Mouse (Mus musculus) right cerebral cortex, postnatal 14 days (tissue): ENCODE measurements around the gene Col15a1.

Experiments
- DNase-seq: peaks from one replicate; pipeline ENCODE4 v3.0.0; 2022

The Col15a1 gene

GRCm38 (mm10) chr4:47207969-47208420 is at the start of gene Col15a1:
Gene Col15a1 (plus strand): TSS chr4:47208161.
- no peak for DNase-seq

- DNase-seq: no peak
Observed at GRCm38 (mm10) chr4:47161103-47161755, 46.7 kb upstream of the Col15a1 start.

- DNase-seq: no peak
Observed at GRCm38 (mm10) chr4:47161756-47162587, 46.0 kb upstream of the Col15a1 start.

- DNase-seq: no peak
Observed at GRCm38 (mm10) chr4:47172314-47172713, 35.6 kb upstream of the Col15a1 start.

- no peak for DNase-seq
Observed at GRCm38 (mm10) chr4:47177101-47177500, 30.9 kb upstream of the Col15a1 start.

GRCm38 (mm10) chr4:47178261-47178961 is 29.6 kb upstream of the Col15a1 start:
- no peak for DNase-seq

- DNase-seq: no peak
Observed at GRCm38 (mm10) chr4:47179535-47179934, 28.4 kb upstream of the Col15a1 start.

- no peak for DNase-seq
Observed at GRCm38 (mm10) chr4:47184058-47184661, 23.8 kb upstream of the Col15a1 start.

- no peak for DNase-seq
Observed at GRCm38 (mm10) chr4:47186514-47186913, 21.4 kb upstream of the Col15a1 start.

GRCm38 (mm10) chr4:47196173-47196572 is 11.8 kb upstream of the Col15a1 start:
- no peak for DNase-seq

- DNase-seq: no peak
Observed at GRCm38 (mm10) chr4:47203643-47204042, 4.3 kb upstream of the Col15a1 start.

- DNase-seq: no peak
Observed at GRCm38 (mm10) chr4:47205846-47206245, 2.1 kb upstream of the Col15a1 start.

- DNase-seq: peak; percentile 18
Observed at GRCm38 (mm10) chr4:47208421-47208991, 545 bp downstream of the Col15a1 start.

GRCm38 (mm10) chr4:47209466-47209865 is 1.5 kb downstream of the Col15a1 start:
- DNase-seq: no peak

- no peak for DNase-seq
Observed at GRCm38 (mm10) chr4:47218828-47219227, 10.9 kb downstream of the Col15a1 start.

- no peak for DNase-seq
Observed at GRCm38 (mm10) chr4:47219393-47219792, 11.4 kb downstream of the Col15a1 start.

GRCm38 (mm10) chr4:47220544-47220943 is 12.6 kb downstream of the Col15a1 start:
- no peak for DNase-seq

GRCm38 (mm10) chr4:47222146-47222545 is 14.2 kb downstream of the Col15a1 start:
- DNase-seq: no peak

- peak; percentile 42 for DNase-seq
Observed at GRCm38 (mm10) chr4:47225920-47226319, 18.0 kb downstream of the Col15a1 start.

GRCm38 (mm10) chr4:47227101-47227500 is 19.1 kb downstream of the Col15a1 start:
- no peak for DNase-seq

GRCm38 (mm10) chr4:47227756-47228155 is 19.8 kb downstream of the Col15a1 start:
- DNase-seq: peak; percentile 55

GRCm38 (mm10) chr4:47228945-47229344 is 21.0 kb downstream of the Col15a1 start:
- DNase-seq: no peak

GRCm38 (mm10) chr4:47230498-47230897 is 22.5 kb downstream of the Col15a1 start:
- DNase-seq: no peak
